Comparison of ENCODE assay signal across 8 mouse cellular contexts in the genomic region with DNA sequence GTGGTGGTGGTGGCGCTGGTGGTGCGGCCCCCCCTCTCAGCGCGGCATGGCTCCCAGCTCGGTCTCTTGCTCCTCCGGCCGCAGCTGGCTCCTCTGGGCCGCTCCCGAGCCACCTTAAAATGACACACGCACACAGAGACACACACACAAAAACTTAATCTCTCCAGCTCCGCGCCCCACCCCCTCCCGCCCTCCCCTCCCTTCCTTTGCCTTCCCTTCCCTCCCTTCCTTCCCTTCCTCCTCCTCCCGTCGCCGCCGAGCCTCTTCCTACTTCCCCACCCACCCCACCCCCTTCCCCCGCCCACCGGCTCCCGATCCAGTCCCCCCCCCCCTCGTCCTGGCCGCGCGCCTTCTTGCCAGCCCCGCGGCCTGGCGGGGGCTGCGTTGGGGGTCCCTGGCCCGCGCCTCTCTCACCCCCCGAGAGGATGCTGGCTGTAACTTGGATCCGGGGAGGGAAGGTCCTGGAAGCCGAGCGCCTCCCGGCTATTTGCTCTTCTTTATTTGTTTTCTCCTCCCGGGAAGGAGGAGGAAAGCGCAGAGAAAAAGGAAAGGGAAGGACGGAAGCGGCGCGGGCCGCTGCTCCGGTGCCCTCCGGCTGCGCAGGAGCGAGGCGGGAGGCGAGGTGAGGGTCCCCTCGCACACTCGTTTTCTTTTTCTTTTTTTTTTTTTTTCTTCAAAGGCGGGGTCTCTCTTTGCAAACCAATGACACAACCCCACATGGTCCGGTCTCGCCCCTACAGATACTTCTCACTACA. TPM values are rescaled to one million over a fixed set of nuclear protein-coding genes. Genes with fewer than 3 reads are reported as not detected.
DNase-seq lines count a peak whose midpoint lies in the region; ATAC-seq and TF ChIP-seq lines count a peak whose summit lies in the region.

Fgfr2 (minus strand) TSS at position 107 of the 755 bp plus-strand sequence.

- H3K4me3 ChIP-seq in intestine, embryonic 16.5 days (ENCODE audit: low read length) = peak within 1 kb of the TSS; percentile 94
- H3K4me3 ChIP-seq in spleen, adult 2 months (ENCODE audit: extremely low read depth, insufficient read depth, insufficient read length) = peak within 1 kb of the TSS; percentile 59

- DNase-seq in frontal cortex, postnatal 25 days (ENCODE audit: low spot score in 2 of 2) = no peak
- peak; percentile 82 to 83 for DNase-seq in cerebellum, postnatal 25 days
- peak; percentile 64 to 71 for DNase-seq in gastrocnemius, postnatal 36 days
- peak; percentile 84 for DNase-seq in left cerebral cortex, postnatal 4 days
- no peak for DNase-seq in spleen, adult 2 months (ENCODE audit: low read depth in 1 of 2, low spot score in 2 of 2)

- no peaks in the 10 kb centered on the region for H3K27me3 ChIP-seq in intestine, embryonic 16.5 days (replicated peaks; ENCODE audit: control insufficient read depth, insufficient read depth, low read length)
- H3K27me3 ChIP-seq in spleen, adult 2 months (ENCODE audit: control insufficient read depth, insufficient read depth, low read length) = peaks cover 20% of the 10 kb centered on the region

- H3K4me1 ChIP-seq in intestine, embryonic 16.5 days (ENCODE audit: control insufficient read depth, insufficient read depth, low read length) = peaks cover 27% of the 10 kb centered on the region
- peaks cover 8% of the 10 kb centered on the region; the same call in 1 of the 2 replicates for H3K4me1 ChIP-seq in spleen, adult 2 months (ENCODE audit: control insufficient read depth, insufficient read depth, insufficient read length)

- ATAC-seq in frontal cortex, adult (ENCODE audit: low TSS enrichment) = 0 out of 2 replicates have a peak, but pooled peaks have one; percentile 7
- ATAC-seq in intestine, embryonic 16.5 days = peak; percentile 61
- ATAC-seq in megakaryocyte-erythroid progenitor cell, adult 5-6 weeks (replicated peaks; ENCODE audit: low FRiP score, low TSS enrichment, poor library complexity, severe bottlenecking) = peak; percentile 30; the same call in 1 of the 2 replicates

- H3K9me3 ChIP-seq in intestine, embryonic 16.5 days (ENCODE audit: control insufficient read depth, low read length) = no peaks in the 10 kb centered on the region

- no peak for TF ChIP-seq CTCF in spleen, adult 2 months (IDR thresholded peaks at IDR 0.05; ENCODE audit: extremely low read depth, insufficient read depth, insufficient read length, insufficient replicate concordance)

- no peak for TF ChIP-seq POLR2A in spleen, adult 2 months (IDR thresholded peaks at IDR 0.05; ENCODE audit: low read depth, low read length)

- no peaks in the 10 kb centered on the region for H3K36me3 ChIP-seq in intestine, embryonic 16.5 days (ENCODE audit: control insufficient read depth, insufficient read depth, low read length)
- H3K36me3 ChIP-seq in spleen, adult 2 months (ENCODE audit: control insufficient read depth, insufficient read depth, low read length) = no peaks in the 10 kb centered on the region

- WGBS in intestine, embryonic 16.5 days = under 1% methylated on average over 38 of the region's 53 CpGs
- 0% methylated on average over 40 of the region's 53 CpGs for WGBS in spleen, adult 2 months

- peak within 1 kb of the TSS; percentile 93 for H3K4me2 ChIP-seq in intestine, embryonic 16.5 days (ENCODE audit: low read depth, low read length)

- peak within 1 kb of the TSS; percentile 98 for H3K9ac ChIP-seq in intestine, embryonic 16.5 days (ENCODE audit: low read depth, low read length)

- intact Hi-C loops in gastrocnemius, postnatal 36 days (cut with DNase I) = loop anchor here (5.0 to 10.0 kb wide), 2 partner anchors 71 to 189 kb away; partner anchors contain the start of gene Zranb1
- intact Hi-C loops in left cerebral cortex, postnatal 4 days (cut with DNase I) = no loop called here

- peak within 1 kb of the TSS; percentile 100 for H3K27ac ChIP-seq in intestine, embryonic 16.5 days (ENCODE audit: low read length)
- H3K27ac ChIP-seq in spleen, adult 2 months (ENCODE audit: insufficient read depth, low read length) = peak within 1 kb of the TSS; percentile 61

RNA-seq across cellular contexts. Expression of gene Fgfr2, which starts in this region (rescaled TPM):
- under 1 TPM; 0.28 to 0.49 TPM for total RNA-seq in gastrocnemius, postnatal 36 days (2021)
- 47.3 and 47.6 TPM in 2 replicates for polyA plus RNA-seq in intestine, embryonic 16.5 days (2015; fragmentation: Nextera tagmentation; extraction: Ambion mirVana)
- 10 to 100 TPM; 35.8 to 40.8 TPM for total RNA-seq in left cerebral cortex, postnatal 4 days (2021)
- total RNA-seq in megakaryocyte-erythroid progenitor cell, adult 5-6 weeks (2014; fragmentation: Nextera tagmentation) = not detected in 2 replicates
- not detected in 2 replicates for total RNA-seq in megakaryocyte-erythroid progenitor cell, adult 5-6 weeks (2017)
- 1.6 TPM in 2 replicates for polyA plus RNA-seq in spleen, adult 2 months (2012; rRNA removed)

Comparison
In these comparisons a context has a peak if more than half of its experiments do, and no peak if none do; other contexts are left out.
1. RNA of gene Fgfr2 (total RNA-seq): 35.8 to 40.8 TPM in left cerebral cortex, postnatal 4 days; 0.28 to 0.49 TPM in gastrocnemius, postnatal 36 days and not detected in megakaryocyte-erythroid progenitor cell, adult 5-6 weeks; every median in the first group is over 10 times any median in the second.
2. RNA of gene Fgfr2 (polyA plus RNA-seq): 47.3 to 47.6 TPM in intestine, embryonic 16.5 days; 1.6 TPM in spleen, adult 2 months; every median in the first group is over 10 times any median in the second.
3. Peak in DNase-seq in gastrocnemius, postnatal 36 days; RNA of the gene not detected or under 1 TPM.
4. Peak in ATAC-seq in megakaryocyte-erythroid progenitor cell, adult 5-6 weeks; RNA of the gene not detected or under 1 TPM.
5. ATAC-seq: peak in every context shown above with its lines; median percentile 61 in intestine, embryonic 16.5 days; 30 in megakaryocyte-erythroid progenitor cell, adult 5-6 weeks; 7 in frontal cortex, adult.
6. DNase-seq: peak in cerebellum, postnatal 25 days (2 of 2) and left cerebral cortex, postnatal 4 days (single experiment); none in frontal cortex, postnatal 25 days (0 of 2) and spleen, adult 2 months (0 of 2).